Mouse (Mus musculus): ENCODE measurements around the gene Gprin1.
"Not testable (repeated sequence)": the region's sequence is repeated elsewhere in the genome, so short reads cannot be mapped to it uniquely, and the experiment has no call there.

The Gprin1 gene

DNA sequence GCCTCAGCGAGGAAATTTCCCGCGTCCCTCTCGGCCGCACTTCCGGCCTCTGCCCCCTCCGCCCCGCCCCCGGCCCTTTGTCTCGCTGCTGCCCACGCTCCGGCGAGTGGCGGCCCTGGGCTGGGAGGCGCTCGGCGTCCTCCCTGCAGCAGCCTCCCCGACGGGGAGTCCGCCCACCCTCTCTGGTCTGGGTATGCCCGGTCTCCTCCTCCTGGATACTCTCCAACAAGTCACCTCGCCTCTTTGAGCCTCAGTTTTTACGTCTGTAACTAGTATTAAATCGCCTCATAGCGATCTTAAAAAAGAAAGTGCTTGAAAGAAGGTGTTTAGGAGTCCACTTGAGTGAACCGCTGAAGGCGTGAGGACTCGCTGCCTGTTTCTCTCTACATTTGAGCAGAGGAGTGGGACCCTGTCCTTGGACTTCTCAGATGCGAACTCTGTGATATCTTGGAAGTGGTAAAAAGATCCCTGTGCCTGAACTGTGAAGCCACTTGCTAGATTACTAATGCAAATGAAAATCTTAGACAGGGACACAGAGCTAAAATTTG is at the start of gene Gprin1:
Gprin1 (minus strand) TSS at position 11 of the 548 bp plus-strand sequence.
- peak; percentile 58 to 68 for DNase-seq

DNA sequence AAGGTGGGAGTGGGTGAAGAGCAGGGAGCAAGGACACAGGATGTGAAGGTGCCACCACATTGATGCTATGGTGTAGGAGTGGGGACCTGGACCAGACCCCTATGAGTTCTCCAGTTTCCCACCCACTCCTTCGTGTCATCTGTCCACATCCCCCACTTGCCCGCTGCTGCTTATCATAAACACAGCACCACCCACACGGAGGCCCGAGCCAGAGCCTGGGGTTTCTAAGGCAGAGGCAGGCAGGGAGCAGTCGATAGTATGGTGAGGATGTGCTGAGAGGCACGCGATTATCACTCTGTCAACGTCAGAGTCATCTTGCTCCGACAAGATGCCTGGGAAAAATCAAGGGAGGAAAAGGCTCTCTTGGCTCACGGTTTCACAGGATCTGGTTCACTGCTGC is 49.1 kb upstream of the Gprin1 start:
- DNase-seq, result no peak

DNA sequence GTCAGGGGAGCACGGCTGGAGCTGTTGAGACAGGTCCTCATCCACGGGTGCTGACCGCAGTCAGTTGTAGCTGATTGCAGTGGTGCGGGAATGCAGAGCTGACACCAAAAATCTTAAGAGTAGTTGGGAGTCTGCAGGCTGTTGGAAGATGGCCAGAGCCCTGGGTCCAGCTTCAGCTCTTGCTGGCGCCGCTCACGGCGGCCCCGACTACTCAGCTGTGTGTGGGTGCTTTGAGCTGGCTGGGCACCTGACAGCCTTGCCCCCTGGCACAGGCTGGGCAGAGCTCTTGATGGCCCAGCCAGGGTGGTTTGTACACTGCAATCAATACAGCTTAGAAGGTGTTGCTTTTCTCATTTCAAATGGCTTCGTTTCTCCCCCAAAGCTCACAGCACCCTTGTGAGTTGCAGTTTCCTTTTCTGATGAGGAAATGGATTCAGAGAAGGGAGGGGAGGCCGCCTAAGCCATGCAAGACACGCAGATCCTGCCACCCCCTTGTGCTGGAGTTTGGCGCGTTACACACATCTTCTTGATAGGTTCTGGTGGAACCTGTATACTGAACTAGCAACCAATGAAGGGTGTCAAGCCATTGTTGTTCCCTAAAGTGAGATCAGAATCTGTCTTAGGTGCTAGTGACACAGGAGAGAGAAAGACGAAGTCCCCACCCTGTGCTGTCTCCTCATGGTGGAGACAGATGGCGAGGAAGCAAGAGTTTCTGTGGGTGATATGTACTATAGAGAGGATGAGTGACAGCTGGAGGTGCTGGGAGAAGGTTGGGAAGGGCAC is 48.4 kb upstream of the Gprin1 start:
- no peak for DNase-seq

DNA sequence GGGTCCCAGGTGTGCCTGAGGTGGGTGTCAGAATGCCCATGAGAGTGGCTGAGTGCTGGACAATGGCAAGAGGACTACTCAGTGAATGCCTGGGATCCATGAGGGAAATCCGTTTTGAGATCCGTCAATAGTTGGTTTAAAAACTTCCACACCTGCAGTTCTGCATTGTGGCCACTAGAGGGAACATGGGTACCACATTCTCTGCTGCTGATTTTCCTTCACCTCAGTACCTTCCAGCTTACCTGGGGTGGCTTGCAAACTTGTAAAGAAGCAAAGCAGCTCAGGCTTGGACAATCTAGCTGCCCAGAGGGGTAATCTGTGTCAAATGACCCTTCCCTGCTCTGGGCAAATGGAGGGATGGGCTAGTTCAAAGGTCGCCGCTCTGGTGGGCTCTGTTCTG is 47.7 kb upstream of the Gprin1 start:
- peak; percentile 58 to 64 for DNase-seq

DNA sequence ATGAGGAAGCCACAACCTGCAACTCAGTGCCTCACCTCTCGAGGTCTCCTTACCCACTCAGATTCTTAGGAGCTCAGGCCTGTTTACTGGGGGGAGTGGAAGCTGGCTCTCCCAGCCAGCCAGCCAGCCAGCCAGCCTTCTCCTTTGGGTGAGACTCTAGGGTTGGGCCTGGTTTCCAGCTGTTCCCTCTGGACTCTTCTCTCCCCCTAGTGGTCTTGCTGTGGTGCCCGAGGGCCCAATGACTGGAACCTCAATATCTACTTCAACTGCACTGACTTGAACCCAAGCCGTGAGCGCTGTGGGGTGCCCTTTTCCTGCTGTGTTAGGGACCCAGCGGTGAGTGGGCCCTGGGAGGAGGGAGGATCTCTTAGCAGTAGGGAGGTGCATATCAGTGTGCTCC is 45.2 kb upstream of the Gprin1 start:
- no peak for DNase-seq

DNA sequence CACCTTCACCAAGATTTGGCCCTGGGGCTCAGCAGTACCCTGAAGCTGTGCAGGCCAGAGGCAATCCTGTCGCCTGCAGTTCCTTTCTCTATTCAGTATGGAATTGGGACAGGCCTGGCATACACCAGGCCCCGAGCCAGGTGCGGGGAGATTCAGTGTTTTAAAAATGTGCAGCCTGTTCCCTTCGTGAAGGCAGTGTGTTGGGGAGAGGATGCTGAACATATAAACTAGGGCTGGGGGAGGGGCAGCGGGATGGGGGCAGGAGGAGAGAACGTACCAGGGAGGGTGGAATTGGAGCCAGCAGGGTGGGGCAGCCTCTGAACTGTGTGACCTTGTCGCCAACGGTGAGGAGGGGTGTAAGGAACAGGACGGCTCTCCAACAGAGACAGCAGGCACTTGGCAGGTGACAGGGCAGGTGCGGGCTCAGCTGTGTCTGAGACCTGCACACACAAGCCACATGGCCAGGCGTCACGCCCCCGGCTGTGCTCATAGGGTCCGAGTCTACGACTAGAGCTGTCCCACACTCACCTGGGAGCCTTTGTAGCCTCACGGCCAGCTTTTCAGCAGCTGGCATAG is 44.4 kb upstream of the Gprin1 start:
- DNase-seq, result no peak

DNA sequence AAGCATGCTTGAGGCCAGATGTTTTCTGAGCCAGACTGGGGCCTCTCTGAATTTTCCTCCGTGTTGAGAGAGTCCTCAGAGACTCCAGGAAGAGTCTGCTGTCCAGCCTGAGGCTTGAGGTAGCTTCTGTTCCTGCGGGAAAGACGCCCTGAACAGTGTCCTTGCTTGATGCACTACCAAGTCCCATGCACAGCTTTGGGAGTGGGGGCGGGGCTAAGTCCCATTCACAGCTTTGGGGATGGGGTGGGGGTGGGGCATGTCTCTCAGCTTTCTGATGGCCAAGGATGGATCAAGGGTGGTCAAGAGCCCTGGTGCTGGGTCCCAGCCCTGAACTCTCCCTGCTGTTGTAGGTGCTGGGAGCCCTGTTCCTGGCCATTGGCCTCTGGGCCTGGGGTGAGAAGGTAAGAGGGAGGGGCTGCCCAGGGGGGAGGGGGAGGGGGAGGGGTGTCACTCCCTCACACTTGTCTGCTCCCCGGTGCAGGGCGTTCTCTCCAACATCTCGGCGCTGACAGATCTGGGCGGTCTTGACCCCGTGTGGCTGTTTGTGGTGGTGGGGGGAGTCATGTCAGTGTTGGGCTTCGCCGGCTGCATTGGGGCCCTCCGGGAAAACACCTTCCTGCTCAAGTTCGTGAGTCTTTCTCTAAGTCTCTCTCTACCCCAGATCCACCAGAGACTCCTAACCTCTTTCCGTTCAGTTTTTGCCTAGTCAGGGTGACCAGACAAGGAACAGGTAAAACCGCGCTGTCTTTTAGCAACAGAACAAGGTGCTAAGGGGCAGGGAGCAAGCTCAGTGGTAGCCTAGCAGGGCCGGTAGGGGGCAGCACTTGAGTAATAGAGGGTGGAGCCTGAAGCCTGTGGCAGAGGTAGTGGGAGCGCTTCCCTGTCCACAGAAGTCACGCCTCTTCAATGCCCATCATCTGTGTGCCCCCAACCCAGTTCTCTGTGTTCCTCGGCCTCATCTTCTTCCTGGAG is 42.9 kb upstream of the Gprin1 start:
- DNase-seq, result peak; percentile 49 to 57

DNA sequence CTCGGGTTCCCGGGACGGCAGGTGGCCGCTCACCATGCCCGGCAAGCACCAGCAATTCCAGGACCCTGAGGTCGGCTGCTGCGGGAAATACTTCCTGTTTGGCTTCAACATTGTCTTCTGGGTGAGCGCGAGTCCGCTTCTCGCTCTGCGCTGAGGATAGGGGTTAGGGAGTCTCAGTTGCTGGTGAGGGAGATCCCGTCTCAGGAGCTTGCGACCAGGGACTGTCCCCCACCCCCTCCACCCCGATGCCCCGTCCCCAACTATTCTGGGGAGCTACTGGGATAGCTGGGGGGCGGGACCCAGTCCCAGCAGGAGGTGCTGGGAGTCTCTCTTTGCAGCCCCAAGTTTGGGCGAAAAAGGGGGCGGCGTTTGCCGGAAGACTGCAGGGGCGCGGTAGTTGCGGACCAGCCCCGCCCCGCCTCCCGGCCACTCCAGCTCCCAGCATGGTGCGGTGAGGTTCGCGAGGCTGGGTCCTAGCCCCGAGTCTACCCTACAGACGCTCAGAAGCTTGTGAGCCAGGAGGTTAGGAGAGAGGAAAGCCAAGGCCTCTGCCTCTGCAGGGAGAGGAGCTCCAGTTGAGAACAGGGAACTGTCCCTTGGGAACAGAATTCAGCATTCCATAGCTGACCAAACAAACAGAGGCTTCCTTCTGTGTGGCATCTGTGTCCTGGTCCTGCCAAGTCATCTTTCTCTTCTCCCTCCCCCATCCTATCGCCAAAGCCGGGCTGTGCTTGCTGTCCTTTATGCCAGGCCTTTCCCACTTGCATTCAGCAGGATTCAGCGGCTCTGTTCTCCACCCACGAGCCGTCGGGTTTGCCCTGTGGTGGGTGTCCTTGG is 40.1 kb upstream of the Gprin1 start:
- peak; percentile 74 to 76 for DNase-seq

DNA sequence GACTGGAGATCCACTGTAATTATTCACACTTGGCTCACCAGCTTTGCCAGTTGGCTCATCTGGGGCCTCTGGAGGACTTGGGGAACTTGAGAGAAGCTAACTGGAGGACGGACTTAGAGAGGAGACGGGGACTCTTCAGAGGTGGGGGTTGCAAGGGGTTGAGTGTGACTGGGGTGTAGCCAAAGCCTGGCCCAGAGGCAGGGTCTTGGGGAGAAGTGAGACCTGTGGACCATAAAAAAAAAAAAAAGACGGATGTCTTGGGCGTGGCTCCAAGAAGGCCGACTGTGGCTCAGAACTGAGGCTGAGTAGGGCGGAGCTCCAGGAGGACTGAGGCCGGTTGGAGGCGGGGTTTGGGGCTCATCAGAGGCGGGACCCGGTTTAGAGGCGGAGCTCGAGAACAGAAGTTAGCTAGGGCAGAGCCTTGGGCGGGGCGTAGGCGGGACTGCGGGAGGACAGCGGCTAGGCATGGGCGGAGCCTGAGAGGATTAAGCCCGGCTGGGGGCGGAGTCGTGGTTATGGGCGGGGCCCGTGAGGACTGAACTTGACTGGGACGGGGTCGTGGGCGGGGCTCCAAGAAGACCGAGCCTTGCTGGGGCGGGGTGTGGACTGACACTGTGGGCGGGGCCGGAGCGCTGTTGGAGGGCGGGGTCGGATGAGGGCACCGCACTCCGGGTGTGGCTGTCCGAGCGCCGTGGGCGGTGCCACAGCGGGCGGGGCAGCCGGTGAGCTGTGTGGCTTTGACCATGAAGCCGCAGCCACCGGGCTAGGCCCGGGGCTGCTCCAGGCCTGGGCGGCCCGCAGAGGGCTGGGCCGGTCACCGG is 39.3 kb upstream of the Gprin1 start, which contains the start of gene Tspan17:
Tspan17 (plus strand) TSS at position 638 of the 821 bp plus-strand sequence.
- peak; percentile 97 to 98 for DNase-seq

DNA sequence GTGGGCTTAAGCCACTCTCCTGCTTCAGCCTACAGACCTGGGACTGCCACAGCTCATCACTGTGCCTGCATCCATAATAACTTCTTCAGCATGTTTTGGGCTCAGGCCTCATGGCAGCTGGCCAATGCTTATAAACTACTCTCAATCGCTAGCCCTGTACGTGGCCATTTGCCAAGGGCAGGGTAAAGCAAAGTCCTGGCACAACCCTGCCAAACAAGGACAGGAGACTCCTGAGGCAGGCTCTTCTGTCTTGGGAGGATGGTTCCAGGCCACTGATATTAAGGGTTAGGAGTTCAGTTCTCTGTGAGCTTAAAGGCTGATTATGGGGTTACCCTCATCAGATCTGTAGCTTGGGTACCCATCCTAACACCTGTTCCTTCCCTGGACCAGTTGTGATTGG is 37.9 kb upstream of the Gprin1 start:
- DNase-seq, result not testable (repeated sequence)

DNA sequence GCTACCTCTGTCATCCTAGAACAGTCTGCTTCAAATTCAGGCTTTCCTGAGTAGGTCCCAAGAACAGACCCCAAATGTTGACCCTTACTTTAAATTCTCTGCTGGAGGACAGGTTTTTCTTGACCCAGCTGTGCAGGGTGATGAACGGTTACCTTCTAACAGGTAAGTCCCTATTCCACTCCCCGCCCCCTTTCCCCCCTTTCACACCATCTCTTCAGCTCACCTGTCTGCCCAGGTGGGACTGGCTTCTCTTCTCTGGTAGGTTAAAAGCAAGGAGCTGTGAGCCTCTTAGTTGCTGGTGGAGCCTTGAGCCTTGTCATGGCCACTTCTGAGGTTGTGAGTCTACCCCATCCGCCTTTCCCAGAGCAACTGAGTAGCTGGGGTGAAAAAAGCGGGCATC is 34.0 kb upstream of the Gprin1 start, which contains the start of gene Eif4e1b:
Eif4e1b (plus strand) TSS at position 301 of the 400 bp plus-strand sequence.
- DNase-seq, result no peak

DNA sequence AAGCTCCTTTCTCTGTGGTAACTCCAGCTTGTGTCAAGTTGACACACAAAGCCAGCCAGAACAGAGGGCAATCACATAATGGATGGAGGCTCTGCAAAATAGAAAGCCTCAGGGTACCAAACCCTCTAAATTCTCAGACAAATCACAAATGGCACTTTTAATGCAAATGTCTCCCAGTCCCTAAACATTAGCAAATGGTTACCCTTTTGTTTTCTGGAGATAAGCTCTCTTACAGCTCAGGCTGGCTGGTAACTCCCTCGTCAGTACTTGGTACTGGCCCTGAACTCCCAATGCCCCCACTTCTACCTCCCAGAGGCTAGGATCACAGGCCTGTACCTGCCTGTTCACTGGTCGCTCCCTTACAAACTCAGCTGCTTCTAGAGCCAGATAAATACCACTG is 33.6 kb upstream of the Gprin1 start:
- DNase-seq, result no peak

DNA sequence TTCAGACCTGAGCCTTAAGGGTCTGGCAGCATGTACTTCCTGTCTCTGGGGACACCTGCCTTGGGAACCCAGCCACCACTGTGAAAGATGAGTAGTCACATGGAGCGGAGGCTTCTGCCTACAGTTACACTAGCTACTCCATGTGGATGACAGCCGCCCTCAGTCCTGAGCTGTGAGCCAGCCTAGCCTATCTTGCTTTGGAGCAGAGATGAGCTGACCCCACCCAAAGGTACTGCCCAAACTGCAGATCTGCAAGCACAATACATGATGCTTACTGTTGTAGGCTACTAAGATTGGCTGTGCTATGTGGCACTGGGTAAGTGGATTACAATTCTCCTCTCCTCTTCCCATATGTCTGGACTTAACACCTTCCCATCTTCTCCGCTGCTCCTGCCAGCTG is 31.4 kb upstream of the Gprin1 start:
- no peak for DNase-seq

DNA sequence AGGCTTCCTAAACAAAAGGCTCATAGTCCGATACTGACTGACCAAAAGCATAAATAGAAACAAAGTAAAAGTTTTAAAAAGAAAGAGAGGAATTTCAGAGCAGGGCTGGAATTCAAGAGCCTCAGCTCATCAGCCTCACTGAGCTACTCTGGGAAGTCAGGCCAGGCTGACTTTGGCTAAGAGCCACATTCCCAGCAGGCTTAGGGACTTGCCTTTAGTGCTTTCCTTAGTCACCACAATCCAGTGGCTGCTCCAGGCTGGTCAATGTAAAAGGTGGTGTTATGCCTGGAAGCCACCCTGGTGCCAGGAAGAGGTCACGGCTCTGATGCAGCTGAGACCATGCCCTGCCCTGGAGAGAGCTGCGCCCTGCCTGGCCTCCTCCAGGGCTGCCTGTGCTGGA is 30.9 kb upstream of the Gprin1 start:
- DNase-seq, result peak; percentile 83

DNA sequence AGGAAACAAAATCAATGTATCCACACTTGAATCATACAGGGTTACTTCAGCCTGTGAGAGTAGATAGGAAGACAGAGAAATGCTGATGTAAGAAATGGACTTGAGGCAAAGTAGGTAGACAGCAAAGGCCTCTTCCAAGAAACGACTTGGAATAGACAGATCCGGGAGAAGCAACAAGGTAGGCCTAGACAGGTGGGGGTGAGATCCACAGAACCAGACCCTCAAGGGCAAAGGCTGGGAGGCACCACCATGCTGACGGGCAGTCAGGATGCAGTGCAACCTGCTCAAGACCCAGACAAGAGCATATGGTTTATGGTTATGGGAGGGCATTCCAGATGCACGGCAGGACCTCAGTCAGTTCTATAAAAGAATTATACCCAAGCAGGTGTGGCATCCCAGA is 17.3 kb upstream of the Gprin1 start:
- no peak for DNase-seq

DNA sequence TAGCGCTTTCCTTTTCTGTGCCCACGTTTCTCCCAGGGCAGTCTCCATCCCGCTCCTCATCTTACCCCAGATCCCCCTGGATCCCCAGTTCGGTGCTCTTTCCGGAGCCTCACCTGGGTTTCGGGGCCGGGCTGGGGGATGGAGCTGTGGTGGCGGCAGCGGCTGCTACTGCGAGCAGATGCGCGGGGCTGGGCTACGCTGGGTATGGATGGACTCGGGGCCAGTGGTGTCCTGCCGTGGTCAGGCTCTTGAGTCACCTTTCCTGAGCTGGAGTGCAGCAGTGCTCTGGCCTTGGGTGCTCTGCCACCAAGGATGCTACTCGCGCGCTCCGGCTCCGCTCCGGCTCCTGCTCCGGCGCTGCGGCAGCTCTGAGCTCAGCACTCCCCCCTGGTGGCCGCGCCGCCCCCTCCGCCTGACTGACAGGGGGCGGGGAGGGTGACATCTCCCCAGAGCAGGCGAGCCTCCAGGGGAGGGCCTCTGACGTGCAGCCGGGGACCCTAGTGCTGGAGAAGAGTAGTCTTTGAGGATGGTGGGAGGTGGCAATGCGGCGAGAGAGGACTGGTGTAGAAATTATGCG is 16.6 kb upstream of the Gprin1 start, which contains the start of gene Sncb:
Sncb (minus strand) TSS at position 404 of the 577 bp plus-strand sequence.
- DNase-seq, result peak; percentile 89 to 93

DNA sequence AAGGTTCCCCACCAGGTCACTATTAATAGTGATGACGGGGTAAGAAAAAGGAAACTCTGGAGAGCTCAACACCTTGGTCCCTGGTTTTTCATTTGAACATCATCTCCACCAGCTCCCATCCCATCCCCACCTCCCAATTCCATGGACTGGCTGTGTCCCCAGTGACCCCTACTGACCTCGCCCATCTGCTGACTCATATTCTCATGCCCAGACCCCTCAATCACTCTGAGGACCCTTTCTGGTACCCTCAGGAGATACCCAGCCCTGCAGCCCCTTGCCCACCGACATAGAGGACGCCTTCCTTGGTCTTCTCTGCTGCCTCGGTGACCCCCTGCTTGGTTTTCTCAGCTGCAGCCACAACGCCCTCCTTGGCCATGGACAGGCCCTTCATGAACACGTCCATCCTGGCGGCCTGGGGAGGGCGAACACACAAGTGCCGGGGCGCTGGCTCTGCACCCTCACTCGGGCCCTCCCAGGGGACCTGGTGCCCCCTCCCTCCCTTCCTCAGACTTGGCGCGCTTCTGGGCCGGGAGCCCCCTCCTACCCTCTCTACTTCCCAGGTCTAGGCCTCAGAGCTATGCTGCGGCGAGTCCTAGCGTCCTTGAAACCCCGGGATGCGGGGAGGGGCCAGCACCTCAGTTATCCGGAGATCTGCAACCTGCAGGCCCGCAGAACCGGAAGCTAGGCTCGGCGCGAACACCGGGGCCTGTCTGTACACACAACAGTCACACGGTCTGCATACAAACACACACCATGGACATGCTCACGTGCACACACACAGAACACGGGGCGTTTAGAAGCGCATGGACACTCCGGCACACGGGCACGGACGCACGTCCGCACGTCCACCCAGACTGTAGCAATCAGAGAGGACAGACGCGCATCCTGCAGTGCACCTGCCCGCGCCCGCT is 15.9 kb upstream of the Gprin1 start:
- DNase-seq, result peak; percentile 67 to 73

DNA sequence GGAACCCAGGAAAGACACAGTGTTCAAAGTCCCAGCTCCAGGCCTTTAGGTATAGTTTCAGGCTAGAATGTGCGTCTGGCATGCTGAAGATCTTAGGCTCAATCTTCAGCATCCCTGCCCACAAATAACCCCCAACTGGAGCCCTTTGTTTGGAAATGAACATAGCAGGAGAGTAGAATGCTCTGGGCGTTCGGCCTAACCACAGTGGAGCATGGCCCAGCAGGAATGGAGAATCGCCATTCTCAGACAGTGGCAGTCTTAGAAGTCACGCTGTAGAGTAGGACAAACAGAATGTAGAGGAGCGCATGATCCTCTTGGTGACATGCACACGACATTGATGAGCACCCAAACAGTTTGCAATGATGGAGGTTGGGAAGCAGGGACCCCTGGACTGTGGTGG is 11.2 kb upstream of the Gprin1 start:
- DNase-seq, result no peak

DNA sequence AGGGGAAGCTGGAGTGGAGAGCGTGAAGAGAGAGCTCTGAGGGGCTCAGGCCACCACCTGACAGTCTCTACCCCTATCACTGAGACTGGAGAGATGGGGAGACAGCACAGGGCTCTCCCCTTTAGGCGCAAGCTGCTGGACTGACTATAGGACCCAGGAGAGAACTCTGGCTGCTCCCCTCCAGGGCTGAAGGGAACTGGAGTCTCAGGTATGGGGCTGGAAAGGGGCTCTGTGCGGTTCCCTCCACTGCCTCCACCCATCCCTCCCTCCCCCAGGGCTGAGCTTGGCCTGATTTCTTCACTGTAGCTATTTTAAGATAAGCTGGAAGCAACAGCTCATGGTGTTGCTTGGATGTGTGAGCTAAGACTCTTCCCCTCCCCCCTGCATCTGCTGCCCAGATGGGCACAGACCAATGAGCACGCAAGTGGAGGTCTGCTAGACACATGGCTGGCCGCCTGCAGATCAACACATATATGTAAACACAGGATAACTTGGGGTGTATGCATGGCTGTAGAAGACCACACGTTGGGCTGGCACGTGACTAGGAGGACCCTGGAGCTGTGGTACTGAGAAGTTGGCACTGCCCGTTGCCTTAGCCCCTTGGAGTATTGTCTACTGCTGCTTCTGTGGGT is 10.6 kb upstream of the Gprin1 start:
- peak; percentile 53 to 63 for DNase-seq
